Mouse (Mus musculus) neutrophil, adult 59 days (primary cell): ENCODE data around the gene Setd6. TPM values are rescaled to one million over a fixed set of nuclear protein-coding genes. Genes with fewer than 3 reads are reported as not detected.

Source experiments
- total RNA-seq, 2 experiments: library from RNA; stranded (reverse); gene quantifications; 1 replicate in 1 of 2; 2 replicates in 1 of 2; pipeline ENCODE4 v1.2.4; 2023

The Setd6 gene
- total RNA-seq = 1 to 10 TPM; 7.9 to 8.2 TPM

GRCm38 (mm10) chr8:95715676-95716531 lies at the start of gene Setd6:
Gene Setd6 (plus strand): TSS chr8:95715881.

GRCm38 (mm10) chr8:95676631-95677030 lies 39.0 kb upstream of the Setd6 start, which contains the start of gene Ndrg4:
Gene Ndrg4 (plus strand): TSS chr8:95676980.

Other genes starting within 250 kb of the Setd6 start
- gene Csnk2a2, start 225.8 kb upstream of the Setd6 start, total RNA-seq = 10 to 100 TPM; 38.4 to 50.9 TPM
- not detected for gene Ccdc113, start 181.8 kb upstream of the Setd6 start, total RNA-seq
- not detected for gene Prss54, start 139.5 kb upstream of the Setd6 start, total RNA-seq
- 1 to 10 TPM; 6.0 to 6.6 TPM for gene Gins3, start 82.4 kb upstream of the Setd6 start, total RNA-seq
- under 1 TPM in 1 of 2 experiments, not detected in 1; 0.13 TPM for gene Ndrg4, start 38.9 kb upstream of the Setd6 start, total RNA-seq
- 100 to 1,000 TPM; 194 to 200 TPM for gene Cnot1, start 91.6 kb downstream of the Setd6 start, total RNA-seq
- gene Sap18b, start 109.5 kb downstream of the Setd6 start, total RNA-seq = 10 to 100 TPM; 69.6 to 75.5 TPM
- 1 to 10 TPM; 7.6 to 9.6 TPM for gene Slc38a7, start 137.7 kb downstream of the Setd6 start, total RNA-seq
- gene Got2, start 172.7 kb downstream of the Setd6 start, total RNA-seq = 10 to 100 TPM; 73.9 to 78.1 TPM